Mouse (Mus musculus) lung, adult 2 months (tissue): ENCODE results near the gene Ctnna3.

Experiments used
- CTCF ChIP-seq: fragments of 200-500 bp; IDR thresholded peaks from 2 replicates; pipeline ENCODE4 v1.5.1; 2011; ENCODE audit warnings: mild to moderate bottlenecking, low read length, control low read depth; ENCODE audit not compliant: insufficient read depth
- POLR2A ChIP-seq: fragments of 200-500 bp; IDR thresholded peaks from 2 replicates; pipeline ENCODE4 v1.6.1; 2011; ENCODE audit warnings: low read depth, mild to moderate bottlenecking, control low read depth, low read length, borderline replicate concordance; ENCODE audit errors: extremely low read depth

GRCm38 (mm10) chr10:63633915-63634314 is 204.0 kb downstream of the Ctnna3 start:
- no peak for TF ChIP-seq POLR2A
- no peak for TF ChIP-seq CTCF
